Mouse (Mus musculus) midbrain, embryonic 10.5 days (tissue): Measurements from ENCODE around the gene Utp11. TPM values are rescaled to one million over a fixed set of nuclear protein-coding genes. Genes with fewer than 3 reads are reported as not detected.

Experiments
- DNase-seq: peaks from one replicate; pipeline ENCODE4 v3.0.0-alpha.2; 2017; ENCODE audit warnings: low spot score
- H3K27ac ChIP-seq: fragments of 300-500 bp; sonication (generic); replicated peaks from 2 replicates; pipeline ENCODE4 v1.5.1; 2016; ENCODE audit warnings: mild to moderate bottlenecking
- H3K27me3 ChIP-seq: fragments of 300-500 bp; sonication (generic); 2 replicates; pipeline ENCODE4 v1.6.1; 2016; ENCODE audit warnings: low read depth, mild to moderate bottlenecking; ENCODE audit not compliant: poor library complexity, severe bottlenecking
- H3K36me3 ChIP-seq: fragments of 300-500 bp; sonication (generic); 2 replicates; pipeline ENCODE4 v1.6.1; 2016; ENCODE audit warnings: mild to moderate bottlenecking, moderate library complexity
- H3K4me1 ChIP-seq: fragments of 300-500 bp; sonication (generic); 2 replicates; pipeline ENCODE4 v1.6.1; 2016
- H3K4me3 ChIP-seq: fragments of 300-500 bp; sonication (generic); 2 replicates; pipeline ENCODE4 v1.5.1; 2016; ENCODE audit warnings: mild to moderate bottlenecking, moderate library complexity
- H3K9me3 ChIP-seq: fragments of 300-500 bp; sonication (generic); replicated peaks from 2 replicates; pipeline ENCODE4 v1.6.1; 2016; ENCODE audit warnings: mild to moderate bottlenecking
- WGBS: fragments of 180-500 bp; shearing (Covaris S2); methylation state at CpG from one replicate; pipeline ENCODE4 v1.1.7; 2016; 5-methylcytosine and 5-hydroxymethylcytosine counted together
- polyA plus RNA-seq: library from polyadenylated mRNA; unstranded; fragments of >200 nt; fragmentation: Nextera tagmentation; extraction: Ambion mirVana; gene quantifications from 2 replicates; pipeline ENCODE4 v1.2.1, GENCODE M21; 2016

Gene Utp11
- polyA plus RNA-seq, 1 experiment from 2014 or later, result 68.0 TPM

DNA sequence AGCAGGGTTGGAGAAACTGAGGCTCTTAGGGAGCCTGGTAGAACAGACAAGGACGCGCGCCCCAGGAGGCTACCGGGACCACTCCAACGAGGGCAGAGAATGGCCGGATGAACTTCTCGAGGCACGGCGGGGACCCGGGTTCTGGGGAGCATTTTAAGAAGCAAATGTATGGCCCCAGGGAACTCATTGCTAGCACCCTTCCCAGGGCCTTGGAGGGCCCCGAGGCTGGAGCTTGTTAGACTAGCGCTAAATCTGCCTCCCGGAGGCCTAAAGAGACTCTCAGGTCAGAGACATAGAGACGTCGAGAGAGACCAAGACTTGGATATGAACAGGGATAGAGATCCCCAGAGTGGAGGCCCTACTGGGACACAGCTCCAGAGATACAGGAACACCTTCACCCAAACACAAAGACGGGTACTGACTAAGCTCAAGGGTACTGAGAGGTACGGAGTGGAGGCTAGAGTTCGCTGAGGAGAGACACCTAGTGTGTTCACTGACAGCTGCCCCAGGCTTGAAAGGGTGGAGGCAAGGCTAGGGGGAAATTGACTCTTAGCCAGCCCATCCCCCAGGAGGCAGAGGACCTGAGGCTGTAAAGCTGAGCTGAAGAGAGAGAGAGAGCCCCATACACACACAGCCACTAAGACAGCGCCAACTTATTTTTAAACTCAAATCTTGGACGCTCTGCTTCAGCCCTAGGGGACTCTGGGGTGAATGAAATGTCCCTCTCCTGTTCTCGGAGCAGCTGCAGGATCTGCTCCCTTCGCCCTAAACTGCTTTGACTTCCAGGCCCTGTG lies 7.8 kb upstream of the Utp11 start:
- peak overlapping the region; percentile 70 for H3K4me3 ChIP-seq
- peak overlapping the region; percentile 86 for H3K27ac ChIP-seq
- peaks cover 8% of the 10 kb centered on the region for H3K36me3 ChIP-seq
- peak; percentile 39 for DNase-seq
- WGBS, result 2% methylated on average over 22 of the region's 22 CpGs
- H3K27me3 ChIP-seq, result peaks cover 41% of the 10 kb centered on the region
- peaks cover 66% of the 10 kb centered on the region for H3K4me1 ChIP-seq
- no peaks in the 10 kb centered on the region for H3K9me3 ChIP-seq

DNA sequence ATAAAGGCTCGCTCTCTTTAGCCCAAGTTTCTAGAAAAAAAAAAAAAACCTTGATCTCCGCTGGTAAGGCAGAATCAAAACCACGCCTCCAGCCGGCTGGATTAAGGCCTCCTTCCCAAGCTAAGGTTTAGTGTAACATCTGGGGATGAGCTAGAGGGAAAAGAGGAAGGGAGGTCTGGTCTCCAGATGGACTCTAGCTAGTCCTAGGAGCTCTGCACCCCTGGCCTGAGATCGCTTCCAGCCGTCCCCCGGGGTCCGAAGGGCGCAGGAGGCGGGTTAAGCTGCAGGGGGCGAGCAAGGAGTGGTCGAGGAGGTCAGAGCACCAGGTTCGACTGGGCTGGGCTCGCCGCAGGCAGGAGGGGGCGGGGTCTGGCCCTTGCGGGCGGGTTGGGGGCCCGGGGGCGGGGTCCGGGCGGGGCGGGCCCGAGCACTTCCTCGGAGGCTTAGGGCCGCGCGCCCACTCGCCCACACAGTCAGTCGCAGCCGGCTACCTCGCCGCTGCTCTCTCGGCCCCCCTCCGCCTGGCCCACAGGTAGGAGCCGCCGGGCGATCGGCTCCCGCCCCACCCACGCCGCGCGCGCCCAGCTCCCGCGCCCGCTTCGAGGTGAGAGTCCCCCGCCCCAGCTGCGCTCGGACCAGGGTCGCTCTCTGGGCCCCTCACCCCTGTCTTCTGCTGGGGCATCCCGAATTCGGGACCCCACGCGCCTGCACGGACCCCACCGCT lies 7.0 kb upstream of the Utp11 start, which contains the start of gene Fhl3:
Gene Fhl3 (plus strand): TSS at position 454 of the 724 bp plus-strand sequence.
- peak; percentile 79 for DNase-seq
- peaks cover 65% of the 10 kb centered on the region for H3K4me1 ChIP-seq
- peaks cover 44% of the 10 kb centered on the region for H3K27me3 ChIP-seq
- H3K4me3 ChIP-seq, result peak within 1 kb of the TSS; percentile 70
- WGBS, result under 1% methylated on average over 48 of the region's 59 CpGs
- peaks cover under 1% of the 10 kb centered on the region; the same call in 1 of the 2 replicates for H3K36me3 ChIP-seq
- no peaks in the 10 kb centered on the region for H3K9me3 ChIP-seq
- H3K27ac ChIP-seq, result peak within 1 kb of the TSS; percentile 86

DNA sequence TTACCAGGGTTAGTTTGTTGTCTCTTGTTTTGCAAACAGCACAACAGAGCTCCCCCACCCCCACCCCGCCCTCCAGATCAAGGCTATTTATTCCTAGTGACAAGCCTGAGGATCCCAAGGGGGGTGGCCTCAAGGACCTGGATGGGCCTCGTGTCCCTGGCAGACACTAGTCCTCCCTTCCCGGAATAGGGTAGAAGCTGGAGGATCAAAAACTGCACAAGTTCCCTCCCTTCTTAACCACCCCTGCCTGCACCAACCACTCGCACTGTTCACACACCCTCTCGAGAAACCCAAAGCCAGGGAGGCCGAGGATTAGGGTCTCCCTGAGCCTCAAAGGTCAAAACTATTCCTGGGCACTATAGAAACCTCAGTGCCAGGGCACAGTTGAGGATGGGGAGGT lies 6.4 kb upstream of the Utp11 start:
- H3K4me1 ChIP-seq, result peaks cover 59% of the 10 kb centered on the region
- H3K27me3 ChIP-seq, result peaks cover 50% of the 10 kb centered on the region
- no peaks in the 10 kb centered on the region for H3K36me3 ChIP-seq
- peak; percentile 47 for DNase-seq
- peak overlapping the region; percentile 86 for H3K27ac ChIP-seq
- no peaks in the 10 kb centered on the region for H3K9me3 ChIP-seq
- peak overlapping the region; percentile 70 for H3K4me3 ChIP-seq
- 3% methylated on average over 6 of the region's 6 CpGs for WGBS

DNA sequence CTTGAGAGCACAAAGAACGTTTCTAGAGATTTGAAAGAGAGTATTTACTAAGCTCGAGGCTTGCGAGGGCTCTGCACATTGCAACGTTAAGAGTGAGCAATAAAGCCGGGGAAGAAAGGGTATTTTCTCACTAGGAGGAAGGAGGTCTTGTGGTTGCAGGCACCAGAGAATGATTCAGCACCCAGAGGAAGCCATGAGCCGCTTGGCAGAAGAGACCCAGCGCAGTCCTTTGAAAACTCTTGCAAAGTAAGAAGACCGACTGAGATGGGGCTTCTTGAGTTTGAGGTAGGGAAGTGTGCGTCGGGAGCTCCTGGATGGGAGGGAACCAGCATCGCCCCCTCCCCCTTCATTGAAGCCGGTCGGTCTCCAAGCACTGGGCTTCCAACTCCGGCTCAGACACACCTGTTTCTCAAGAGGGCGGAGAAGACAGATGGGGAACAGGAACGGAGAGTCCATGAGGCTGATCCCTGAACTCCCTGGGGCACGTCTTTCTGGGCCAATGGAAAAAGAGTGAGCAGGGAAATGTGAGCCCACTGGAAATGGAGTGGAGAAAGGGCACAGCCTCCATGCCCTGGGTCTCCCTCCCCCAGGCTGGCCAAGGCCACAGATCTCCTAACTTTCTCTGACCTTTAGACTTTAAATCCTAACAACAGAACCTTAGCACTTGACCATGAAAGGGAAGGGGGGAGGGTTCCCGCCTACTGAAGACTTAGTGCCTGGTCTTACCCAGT lies 2.6 kb upstream of the Utp11 start:
- Histone ChIP-seq H3K4me1 (peaks cover 46% of the 10 kb centered on the region), H3K4me3 (no peak overlapping the region), H3K27me3 (peaks cover 35% of the 10 kb centered on the region), H3K27ac (no peak overlapping the region), H3K36me3 (no peaks in the 10 kb centered on the region), H3K9me3 (no peaks in the 10 kb centered on the region)
- WGBS, result 19% methylated on average over 18 of the region's 18 CpGs
- DNase-seq, result no peak

DNA sequence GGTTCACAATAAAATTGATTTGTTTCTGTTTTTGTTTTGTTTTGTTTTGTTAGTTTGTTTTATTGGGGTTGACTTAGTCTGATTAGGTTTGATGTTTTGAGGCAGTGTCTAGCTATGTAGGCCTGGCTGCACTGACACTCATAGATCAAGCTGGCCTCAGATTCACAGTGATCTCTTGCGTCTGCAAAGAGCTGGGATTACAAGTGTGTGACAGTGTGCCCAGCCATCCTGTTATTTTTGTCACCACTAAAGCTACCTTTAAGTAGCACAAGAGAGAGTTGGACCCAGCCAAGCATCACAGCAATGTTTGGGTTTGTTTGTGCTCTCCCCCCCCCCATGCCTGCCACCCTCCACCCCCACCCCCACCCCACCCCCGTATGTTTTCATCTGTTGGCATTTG lies 1.2 kb upstream of the Utp11 start:
- WGBS, result 85% methylated on average over 2 of the region's 2 CpGs
- Histone ChIP-seq H3K27me3 (peaks cover 34% of the 10 kb centered on the region), H3K4me1 (peaks cover 32% of the 10 kb centered on the region), H3K9me3 (no peaks in the 10 kb centered on the region), H3K27ac (no peak overlapping the region), H3K4me3 (no peak overlapping the region), H3K36me3 (peaks cover 1% of the 10 kb centered on the region; the same call in 1 of the 2 replicates)
- DNase-seq, result no peak

DNA sequence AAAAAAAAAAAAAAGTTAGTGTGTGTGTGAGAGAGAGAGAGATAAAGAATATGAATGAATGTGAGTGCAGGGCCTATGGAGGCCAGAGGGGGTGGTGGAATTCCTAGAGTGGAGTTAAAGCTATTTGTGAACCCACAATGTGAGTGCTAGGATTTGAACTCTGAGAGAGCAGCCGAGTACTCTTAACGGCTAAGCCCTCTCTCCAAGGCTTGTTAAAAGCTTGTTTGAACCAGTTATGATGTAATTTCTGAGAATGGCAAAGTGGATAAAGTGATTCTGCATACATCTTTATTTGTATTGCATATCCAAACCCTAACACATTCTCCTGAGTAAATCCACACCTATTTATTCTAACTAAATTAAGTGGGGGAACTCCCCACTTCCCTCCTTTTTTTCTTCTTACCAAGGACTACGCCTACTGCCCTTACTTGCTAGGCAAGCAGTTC lies 961 bp downstream of the Utp11 start:
- Histone ChIP-seq H3K4me1 (peaks cover 27% of the 10 kb centered on the region), H3K9me3 (no peaks in the 10 kb centered on the region), H3K27ac (peak overlapping the region; percentile 89; the same call in 1 of the 2 replicates), H3K4me3 (peak overlapping the region; percentile 93), H3K27me3 (peaks cover 24% of the 10 kb centered on the region), H3K36me3 (peaks cover 22% of the 10 kb centered on the region)
- DNase-seq, result no peak
- 74% methylated on average over 3 of the region's 3 CpGs for WGBS

DNA sequence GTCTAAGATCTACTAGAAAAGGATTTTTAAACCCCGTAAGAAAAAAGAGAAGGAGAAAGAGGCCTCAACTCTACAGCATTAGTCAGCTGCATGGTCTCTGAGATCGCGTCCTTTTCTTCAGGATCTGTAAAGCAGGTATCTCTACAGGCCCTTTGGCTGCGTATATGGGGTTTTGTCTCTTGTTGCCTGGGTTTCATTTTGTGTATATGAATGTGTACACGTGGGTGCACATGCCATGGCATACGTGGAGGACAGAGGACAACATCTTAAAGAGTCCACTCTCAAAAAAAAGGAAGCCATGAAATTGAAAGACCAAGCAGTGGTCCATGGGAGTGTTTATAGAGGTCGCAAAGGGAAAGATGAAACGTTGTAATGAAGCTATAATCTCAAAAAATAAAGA lies 1.9 kb downstream of the Utp11 start:
- Histone ChIP-seq H3K36me3 (peaks cover 26% of the 10 kb centered on the region), H3K4me3 (no peak overlapping the region), H3K4me1 (peaks cover 27% of the 10 kb centered on the region), H3K27me3 (peaks cover 24% of the 10 kb centered on the region), H3K9me3 (no peaks in the 10 kb centered on the region), H3K27ac (no peak overlapping the region)
- WGBS, result 91% methylated on average over 8 of the region's 8 CpGs
- DNase-seq, result no peak

DNA sequence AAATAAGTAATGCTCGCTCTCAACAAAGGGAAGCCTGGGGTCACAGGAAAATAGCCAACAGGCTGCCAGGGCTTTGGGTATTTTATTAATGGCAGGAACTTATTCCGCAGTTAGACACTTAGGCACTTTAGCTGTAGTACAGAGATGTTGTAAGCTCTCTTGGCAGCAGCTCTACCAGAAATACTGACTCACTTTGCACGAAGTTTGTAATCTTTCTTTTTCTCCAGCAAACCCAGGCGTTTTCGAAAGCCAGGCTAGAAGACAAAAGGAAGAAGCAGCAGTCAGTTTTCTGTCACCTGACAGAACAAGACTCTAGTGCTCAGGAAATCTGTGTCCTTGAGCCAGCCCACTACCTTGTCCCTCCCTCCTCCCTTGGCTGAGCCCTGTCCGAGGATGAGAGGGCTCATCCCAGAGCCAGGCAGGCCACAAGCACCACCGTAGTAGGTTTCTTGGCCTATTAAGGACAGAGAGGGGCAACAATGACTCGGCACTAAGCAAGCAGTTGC lies 7.5 kb downstream of the Utp11 start:
- DNase-seq, result no peak
- Histone ChIP-seq H3K4me3 (no peak overlapping the region), H3K9me3 (no peaks in the 10 kb centered on the region), H3K36me3 (peaks cover 78% of the 10 kb centered on the region), H3K27me3 (no peaks in the 10 kb centered on the region), H3K27ac (no peak overlapping the region), H3K4me1 (no peaks in the 10 kb centered on the region)
- 94% methylated on average over 8 of the region's 8 CpGs for WGBS

DNA sequence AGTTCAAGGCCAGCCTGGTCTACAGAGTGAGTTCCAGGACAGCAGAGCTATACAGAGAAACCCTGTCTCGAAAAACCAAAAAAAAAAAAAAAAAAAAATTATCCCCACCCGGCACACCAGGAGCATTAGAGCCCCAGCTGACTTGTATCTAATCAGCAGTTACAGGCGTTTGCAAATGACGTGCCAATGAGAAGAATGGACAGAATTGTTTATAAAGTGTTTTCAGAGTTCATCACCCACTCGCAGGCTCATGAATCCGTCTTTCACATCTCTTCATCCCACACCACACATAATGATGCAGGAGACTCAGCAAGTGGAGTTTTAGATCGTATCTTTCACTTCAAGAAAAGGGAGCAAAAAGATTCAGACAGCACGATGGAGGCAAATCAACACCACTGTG lies 7.9 kb downstream of the Utp11 start:
- Histone ChIP-seq H3K27ac (no peak overlapping the region), H3K36me3 (peaks cover 83% of the 10 kb centered on the region), H3K4me3 (no peak overlapping the region), H3K4me1 (no peaks in the 10 kb centered on the region), H3K27me3 (no peaks in the 10 kb centered on the region), H3K9me3 (no peaks in the 10 kb centered on the region)
- DNase-seq, result no peak
- WGBS, result 94% methylated on average over 8 of the region's 8 CpGs

DNA sequence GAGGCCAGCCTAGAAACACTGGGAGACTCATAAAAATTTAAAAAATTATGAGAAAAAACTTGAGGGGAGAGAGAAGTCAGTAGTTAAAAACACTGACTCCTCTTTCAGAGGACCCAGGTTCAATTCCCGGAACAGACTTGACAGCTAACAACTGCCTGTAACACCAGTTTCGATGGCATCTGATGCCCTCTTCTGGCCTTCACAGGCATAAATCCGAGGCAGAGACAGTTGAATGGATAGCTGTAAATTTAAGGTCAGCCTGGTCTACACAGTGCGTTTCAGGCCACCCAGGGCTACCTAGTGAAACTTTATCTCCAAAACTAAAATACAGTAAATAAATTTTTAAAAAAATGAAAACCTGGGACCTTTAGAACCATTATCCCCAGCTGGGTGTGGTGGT lies 8.4 kb downstream of the Utp11 start:
- Histone ChIP-seq H3K36me3 (peaks cover 88% of the 10 kb centered on the region), H3K4me1 (no peaks in the 10 kb centered on the region), H3K9me3 (no peaks in the 10 kb centered on the region), H3K4me3 (no peak overlapping the region), H3K27ac (no peak overlapping the region), H3K27me3 (no peaks in the 10 kb centered on the region)
- WGBS, result 78% methylated on average over 4 of the region's 4 CpGs
- no peak for DNase-seq

DNA sequence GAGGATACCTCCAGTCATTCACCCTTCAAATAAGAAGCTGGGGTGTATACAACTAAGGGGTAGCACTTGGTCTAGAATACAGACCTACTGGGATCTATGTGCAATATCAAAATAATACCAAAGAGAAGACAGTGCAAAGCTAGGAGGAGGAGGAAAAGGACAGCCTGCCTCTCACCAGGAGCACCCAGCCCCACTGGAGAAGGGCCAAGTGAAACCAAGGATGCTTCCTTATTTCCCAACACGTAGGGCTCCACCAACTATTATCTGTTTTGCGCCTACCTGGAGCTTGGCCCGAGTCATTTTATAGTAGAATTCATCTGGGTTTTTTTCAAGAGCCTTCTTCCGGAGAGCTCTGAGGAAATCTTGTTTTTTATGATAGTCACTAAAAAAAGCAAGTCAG lies 9.9 kb downstream of the Utp11 start:
- H3K4me1 ChIP-seq, result no peaks in the 10 kb centered on the region
- H3K4me3 ChIP-seq, result no peak overlapping the region
- no peaks in the 10 kb centered on the region for H3K9me3 ChIP-seq
- H3K36me3 ChIP-seq, result peaks cover 91% of the 10 kb centered on the region
- no peak overlapping the region for H3K27ac ChIP-seq
- no peak for DNase-seq
- H3K27me3 ChIP-seq, result no peaks in the 10 kb centered on the region
- 91% methylated on average over 4 of the region's 4 CpGs for WGBS

DNA sequence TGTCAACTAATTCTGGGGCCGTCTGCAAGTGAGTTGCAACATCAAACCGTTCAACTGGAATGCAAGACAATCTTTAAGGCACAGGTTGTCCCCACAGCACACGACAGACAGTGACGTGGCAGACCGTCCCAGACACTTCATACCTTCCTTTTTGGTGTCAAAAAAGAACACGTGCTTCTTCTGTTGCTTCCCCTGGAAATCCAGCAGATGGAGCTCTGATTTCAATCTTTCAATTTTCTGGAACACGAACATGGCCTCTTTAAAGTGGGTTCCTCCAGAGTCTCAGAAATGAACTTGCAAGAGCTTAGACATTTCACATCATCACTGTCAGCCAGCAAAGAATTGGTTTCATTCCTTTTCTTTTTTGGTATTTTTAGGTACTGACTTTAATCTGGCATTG lies 11.1 kb downstream of the Utp11 start:
- H3K4me3 ChIP-seq, result no peak overlapping the region
- WGBS, result 73% methylated on average over 7 of the region's 7 CpGs
- H3K36me3 ChIP-seq, result peaks cover 92% of the 10 kb centered on the region
- no peaks in the 10 kb centered on the region for H3K4me1 ChIP-seq
- DNase-seq, result no peak
- no peaks in the 10 kb centered on the region for H3K27me3 ChIP-seq
- no peaks in the 10 kb centered on the region for H3K9me3 ChIP-seq
- H3K27ac ChIP-seq, result no peak overlapping the region
